Mouse (Mus musculus): ENCODE measurements around the gene Lims1. TPM values are rescaled to one million over a fixed set of nuclear protein-coding genes. Genes with fewer than 3 reads are reported as not detected.

Gene Lims1
- polyA plus RNA-seq (2012; rRNA removed; ENCODE audit: low replicate concordance) = 26.0 and 53.2 TPM in 2 replicates

GRCm38 (mm10) chr10:58323028-58323991 lies at the start of gene Lims1:
Lims1 (plus strand) TSS chr10:58323466.

GRCm38 (mm10) chr10:58446384-58447279 lies 123.4 kb downstream of the Lims1 start, which contains the start of gene Ranbp2:
Ranbp2 (plus strand) TSS chr10:58446920.

Other genes starting within 250 kb of the Lims1 start
- not detected in 2 replicates for gene AW822073, start 98.5 kb upstream of the Lims1 start, polyA plus RNA-seq (2012; rRNA removed; ENCODE audit: low replicate concordance)
- not detected in 2 replicates for gene Duxf3, start 90.8 kb upstream of the Lims1 start, polyA plus RNA-seq (2012; rRNA removed; ENCODE audit: low replicate concordance)
- gene Gm4981, start 86.8 kb upstream of the Lims1 start, polyA plus RNA-seq (2012; rRNA removed; ENCODE audit: low replicate concordance) = not detected in 2 replicates
- 10.6 and 11.3 TPM in 2 replicates for gene Gcc2, start 68.0 kb upstream of the Lims1 start, polyA plus RNA-seq (2012; rRNA removed; ENCODE audit: low replicate concordance)
- 4.2 and 6.8 TPM in 2 replicates for gene Ranbp2, start 123.5 kb downstream of the Lims1 start, polyA plus RNA-seq (2012; rRNA removed; ENCODE audit: low replicate concordance)
- 0.42 and 0.78 TPM in 2 replicates for gene Ccdc138, start 174.5 kb downstream of the Lims1 start, polyA plus RNA-seq (2012; rRNA removed; ENCODE audit: low replicate concordance)

Measured in subcutaneous adipose tissue, adult 2 months (tissue).